Mouse (Mus musculus) embryonic facial prominence, embryonic 13.5 days (tissue): ENCODE data around the gene Rcvrn. TPM values are rescaled to one million over a fixed set of nuclear protein-coding genes. Genes with fewer than 3 reads are reported as not detected.

Experiments
- ATAC-seq: fragments of 200-750 bp; cut with Nextera tagmentation; 2 replicates; pipeline ENCODE4 v1.8.0; 2017; ENCODE audit warnings: low read depth; ENCODE audit not compliant: insufficient number of reproducible peaks, insufficient read depth, low FRiP score, low TSS enrichment
- H3K27ac ChIP-seq: fragments of 300-500 bp; sonication (generic); 2 replicates; pipeline ENCODE4 v1.5.1; 2015; ENCODE audit warnings: moderate library complexity, mild to moderate bottlenecking, inconsistent platforms
- H3K27me3 ChIP-seq: fragments of 300-500 bp; sonication (generic); 2 replicates; pipeline ENCODE4 v1.6.1; 2015; ENCODE audit warnings: mild to moderate bottlenecking, inconsistent platforms
- H3K36me3 ChIP-seq: fragments of 300-500 bp; sonication (generic); 2 replicates; pipeline ENCODE4 v1.6.1; 2015; ENCODE audit warnings: mild to moderate bottlenecking, inconsistent platforms
- H3K4me1 ChIP-seq: fragments of 300-500 bp; sonication (generic); 2 replicates; pipeline ENCODE4 v1.6.1; 2015; ENCODE audit warnings: inconsistent platforms
- H3K4me2 ChIP-seq: fragments of 300-500 bp; sonication (generic); 2 replicates; pipeline ENCODE4 v1.6.1; 2015; ENCODE audit warnings: moderate library complexity, mild to moderate bottlenecking, inconsistent platforms
- H3K4me3 ChIP-seq: fragments of 300-500 bp; sonication (generic); 2 replicates; pipeline ENCODE4 v1.5.1; 2015; ENCODE audit warnings: mild to moderate bottlenecking, inconsistent platforms
- H3K9ac ChIP-seq: fragments of 300-500 bp; sonication (generic); 2 replicates; pipeline ENCODE4 v1.6.1; 2015; ENCODE audit warnings: mild to moderate bottlenecking, inconsistent platforms
- H3K9me3 ChIP-seq: fragments of 300-500 bp; sonication (generic); 2 replicates; pipeline ENCODE4 v1.6.1; 2016; ENCODE audit warnings: inconsistent platforms
- WGBS: fragments of 180-500 bp; shearing (Covaris S2); methylation state at CpG from one replicate; pipeline ENCODE4 v1.1.7; 2015; ENCODE audit warnings: mixed read lengths; 5-methylcytosine and 5-hydroxymethylcytosine counted together
- polyA plus RNA-seq: library from polyadenylated mRNA; unstranded; fragments of >200 nt; fragmentation: Nextera tagmentation; extraction: Ambion mirVana; gene quantifications from 2 replicates; pipeline ENCODE4 v1.2.1, GENCODE M21; 2015

Gene Rcvrn
- polyA plus RNA-seq = not detected in 2 replicates

DNA sequence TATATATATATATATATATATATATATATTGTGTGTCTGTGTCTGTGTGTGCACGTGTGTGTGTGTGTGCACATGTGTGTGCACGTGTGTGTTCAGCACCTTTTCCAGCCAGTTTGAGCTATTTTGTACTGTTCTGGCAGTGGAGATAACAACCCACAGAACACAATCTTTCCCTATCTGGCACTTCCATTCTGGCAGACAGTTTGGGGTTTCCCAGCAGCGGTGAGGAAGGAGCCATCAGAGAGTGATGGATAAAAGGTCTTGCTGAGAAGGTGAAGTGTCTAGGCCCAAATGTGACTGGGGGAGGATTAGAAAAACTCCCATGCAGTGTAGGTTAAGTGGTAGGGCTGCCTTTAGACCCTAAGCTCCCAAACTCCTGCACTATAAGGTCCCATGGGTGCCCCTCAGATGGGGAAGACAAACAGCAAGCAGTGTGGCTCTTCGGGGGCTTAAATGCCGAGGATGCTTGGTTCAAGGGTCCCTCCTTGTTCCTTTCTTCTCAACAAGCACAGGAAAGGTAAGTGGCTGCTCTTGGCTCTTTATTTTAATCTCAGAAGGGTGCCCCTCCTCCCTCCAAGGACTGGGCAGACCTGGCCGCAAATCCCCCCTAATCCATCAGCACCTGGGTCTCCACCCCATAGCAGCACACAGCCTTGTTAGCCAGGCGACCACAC, at the start of gene Rcvrn:
Rcvrn (plus strand) TSS at position 624 of the 674 bp plus-strand sequence.
- ATAC-seq = no peak
- no peaks in the 10 kb centered on the region for H3K36me3 ChIP-seq
- H3K27ac ChIP-seq = no peak within 1 kb of the TSS
- WGBS = 65% methylated on average over 7 of the region's 7 CpGs
- no peak within 1 kb of the TSS for H3K9ac ChIP-seq
- no peaks in the 10 kb centered on the region for H3K27me3 ChIP-seq
- H3K9me3 ChIP-seq = no peaks in the 10 kb centered on the region
- H3K4me2 ChIP-seq = no peak within 1 kb of the TSS
- H3K4me3 ChIP-seq = no peak within 1 kb of the TSS
- no peaks in the 10 kb centered on the region for H3K4me1 ChIP-seq

DNA sequence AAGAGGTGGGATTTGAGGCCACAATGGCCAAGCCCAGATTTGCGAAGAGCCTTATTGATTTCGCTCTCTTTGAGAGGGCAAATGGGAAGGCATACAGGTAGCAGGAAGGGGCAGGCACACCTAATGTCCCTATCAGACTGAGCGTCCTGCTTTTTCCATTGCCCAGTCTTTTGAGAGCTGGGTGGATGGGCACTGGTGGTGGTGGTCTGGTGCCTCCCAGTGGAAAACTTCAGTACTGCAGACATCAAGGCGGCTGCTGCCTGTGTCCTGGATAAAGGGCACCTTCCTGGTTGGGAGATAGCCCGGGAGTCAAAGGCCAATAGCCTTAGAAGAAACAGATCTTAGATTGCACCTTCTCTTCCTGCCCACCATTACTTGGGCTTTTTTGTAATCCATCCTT, 47.4 kb upstream of the Rcvrn start:
- Histone ChIP-seq H3K27me3 (no peaks in the 10 kb centered on the region; the same call in 1 of the 2 replicates), H3K36me3 (no peaks in the 10 kb centered on the region), H3K9ac (no peak overlapping the region), H3K4me2 (no peak overlapping the region), H3K4me3 (no peak overlapping the region), H3K4me1 (peaks cover 10% of the 10 kb centered on the region), H3K9me3 (no peaks in the 10 kb centered on the region), H3K27ac (no peak overlapping the region)
- WGBS = 35% methylated on average over 5 of the region's 5 CpGs
- ATAC-seq = no peak

DNA sequence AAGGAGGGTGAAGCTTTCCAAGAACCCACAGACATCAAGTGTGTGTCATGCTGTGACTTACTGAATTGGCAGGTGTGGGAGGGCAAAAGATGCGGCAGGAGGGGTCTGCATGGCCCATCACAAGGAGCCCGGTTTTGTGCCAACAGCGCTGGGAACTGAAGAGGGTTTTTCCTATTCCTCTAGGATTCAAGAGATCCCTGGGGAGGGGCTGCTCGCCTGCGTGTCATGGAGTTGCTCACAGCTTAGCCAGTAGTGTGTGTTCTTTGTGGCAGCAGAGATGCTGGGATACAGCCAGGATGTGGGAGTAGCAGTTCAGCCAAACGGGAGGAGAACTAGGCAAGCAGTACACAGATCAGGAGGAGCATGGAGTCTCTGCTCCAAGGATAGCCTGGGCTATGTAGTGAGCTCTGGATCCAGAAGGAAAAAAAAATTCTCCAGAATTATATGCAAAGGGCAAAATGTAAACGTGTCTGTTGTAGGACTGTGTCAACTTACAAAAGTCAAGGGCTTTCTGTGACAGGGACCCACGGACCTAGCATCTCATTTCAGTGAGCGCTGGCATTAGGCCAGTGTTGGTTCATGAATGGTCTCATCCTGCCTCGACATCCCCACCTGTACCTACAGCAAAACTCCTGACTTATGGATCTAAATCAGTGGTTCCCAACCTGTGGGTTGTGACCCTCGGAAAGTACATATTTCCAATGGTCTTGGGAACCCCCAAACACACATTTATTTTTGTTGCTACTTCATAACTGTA, 46.3 kb upstream of the Rcvrn start:
- Histone ChIP-seq H3K4me1 (peaks cover 16% of the 10 kb centered on the region), H3K27me3 (no peaks in the 10 kb centered on the region; the same call in 1 of the 2 replicates), H3K36me3 (no peaks in the 10 kb centered on the region), H3K4me3 (no peak overlapping the region), H3K9ac (no peak overlapping the region), H3K4me2 (no peak overlapping the region), H3K9me3 (no peaks in the 10 kb centered on the region), H3K27ac (no peak overlapping the region)
- 73% methylated on average over 11 of the region's 11 CpGs for WGBS
- ATAC-seq = no peak

DNA sequence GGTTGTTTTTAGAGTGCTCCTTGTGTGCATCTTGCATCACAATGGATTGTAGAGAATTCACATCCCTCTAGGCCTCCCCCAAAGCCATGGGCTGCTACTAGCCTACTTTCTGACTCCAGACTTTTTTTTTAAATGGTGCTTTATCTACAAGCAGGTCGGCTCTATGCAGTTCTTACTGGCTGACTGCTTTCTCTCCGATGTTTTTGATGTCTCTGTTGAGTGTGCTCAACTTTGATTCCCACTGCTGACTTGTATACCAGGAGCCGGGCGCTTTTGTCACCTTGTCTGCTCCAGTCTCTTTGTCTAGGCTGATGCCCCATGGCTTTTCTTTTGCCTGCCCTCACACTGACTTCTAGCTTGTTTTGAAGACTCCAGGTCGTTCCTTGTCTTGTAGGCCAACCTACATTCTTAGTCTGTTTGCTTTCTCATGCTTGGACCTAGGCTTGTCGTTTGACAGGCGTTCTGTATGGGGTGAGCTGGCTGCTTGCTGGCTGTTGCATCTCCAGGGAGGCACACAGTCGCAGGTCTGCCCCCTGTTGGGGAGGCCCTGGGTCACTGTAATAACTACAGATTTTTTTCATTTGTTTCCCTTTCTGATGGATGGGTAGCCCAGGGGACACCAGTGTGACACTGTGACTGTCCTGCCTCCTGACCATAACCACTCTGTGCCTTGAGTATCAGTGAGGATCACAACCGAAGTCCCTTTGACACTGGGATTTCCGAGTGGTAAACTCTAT, 45.0 kb upstream of the Rcvrn start:
- Histone ChIP-seq H3K27me3 (no peaks in the 10 kb centered on the region; the same call in 1 of the 2 replicates), H3K4me3 (no peak overlapping the region)
- WGBS = 55% methylated on average over 10 of the region's 10 CpGs

DNA sequence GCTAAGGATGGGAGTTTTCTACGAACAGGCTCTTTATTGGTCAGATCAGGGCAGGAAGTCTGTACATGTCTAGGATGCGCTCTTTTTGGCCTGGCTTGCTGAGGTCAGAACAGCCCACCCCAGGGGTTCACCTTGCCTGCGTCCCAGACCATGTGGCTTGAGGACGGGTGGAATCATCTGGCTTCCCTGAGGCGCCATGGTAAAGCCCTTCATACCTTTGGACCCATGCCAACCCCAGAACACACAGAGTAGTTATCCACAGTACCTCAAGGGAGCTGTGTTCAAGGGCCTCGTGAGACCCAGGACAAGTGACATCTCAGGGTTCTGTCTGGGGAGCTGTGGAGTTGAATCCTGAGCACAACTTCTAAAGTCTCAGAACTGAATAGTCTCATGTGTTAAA, 43.4 kb upstream of the Rcvrn start:
- 71% methylated on average over 6 of the region's 6 CpGs for WGBS
- H3K4me2 ChIP-seq = no peak overlapping the region

More for the DNA sequence above, 45.0 kb upstream of the Rcvrn start:
- H3K4me1 ChIP-seq = peaks cover 16% of the 10 kb centered on the region
- no peak overlapping the region for H3K9ac ChIP-seq
- no peak overlapping the region for H3K4me2 ChIP-seq
- no peak for ATAC-seq
- no peaks in the 10 kb centered on the region for H3K36me3 ChIP-seq
- no peak overlapping the region for H3K27ac ChIP-seq
- no peaks in the 10 kb centered on the region for H3K9me3 ChIP-seq

DNA sequence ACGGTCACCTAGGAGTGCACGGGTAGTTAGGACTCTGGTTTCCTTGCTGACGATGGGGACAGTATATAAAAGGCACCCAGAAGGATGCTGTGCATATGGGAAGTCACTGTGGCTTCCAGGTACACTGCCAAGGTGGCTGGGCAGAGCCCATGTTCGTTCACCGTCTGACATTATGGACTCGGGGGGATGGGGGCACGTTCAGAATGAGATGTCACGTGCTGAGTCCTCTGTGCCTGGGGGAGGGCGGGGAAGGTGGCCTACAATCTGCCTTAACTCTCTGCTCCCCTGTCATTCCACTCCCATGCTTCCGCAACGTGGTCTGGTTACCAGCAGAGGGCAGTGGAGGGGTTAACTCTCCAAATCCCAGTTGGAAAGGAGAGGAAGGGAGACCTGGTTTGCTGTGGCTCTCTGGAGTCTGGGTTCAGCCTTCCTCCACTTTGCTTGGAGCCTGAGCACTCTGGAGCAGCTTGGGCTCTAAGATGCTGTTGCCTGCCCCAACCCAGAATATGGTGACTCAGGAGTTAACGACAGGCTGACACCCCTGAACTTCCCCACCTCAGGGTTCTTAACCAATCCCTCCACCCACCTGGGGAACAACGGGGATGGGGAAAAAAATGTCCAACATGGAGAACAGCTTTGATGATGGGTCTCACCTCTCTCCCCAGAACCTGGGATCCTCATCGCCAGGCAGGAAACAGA, 42.8 kb upstream of the Rcvrn start:
- Histone ChIP-seq H3K4me1 (peaks cover 16% of the 10 kb centered on the region), H3K9me3 (no peaks in the 10 kb centered on the region), H3K36me3 (no peaks in the 10 kb centered on the region), H3K4me2 (peak overlapping the region; percentile 41), H3K27ac (no peak overlapping the region), H3K4me3 (no peak overlapping the region), H3K9ac (0 out of 2 replicates have a peak overlapping the region, but pooled peaks have one; percentile 32), H3K27me3 (no peaks in the 10 kb centered on the region; the same call in 1 of the 2 replicates)
- no peak for ATAC-seq
- WGBS = 13% methylated on average over 14 of the region's 14 CpGs

More for the DNA sequence above, 43.4 kb upstream of the Rcvrn start:
- Histone ChIP-seq H3K4me3 (no peak overlapping the region), H3K4me1 (peaks cover 16% of the 10 kb centered on the region), H3K27ac (no peak overlapping the region), H3K36me3 (no peaks in the 10 kb centered on the region), H3K9me3 (no peaks in the 10 kb centered on the region), H3K27me3 (no peaks in the 10 kb centered on the region; the same call in 1 of the 2 replicates), H3K9ac (no peak overlapping the region)
- ATAC-seq = no peak

DNA sequence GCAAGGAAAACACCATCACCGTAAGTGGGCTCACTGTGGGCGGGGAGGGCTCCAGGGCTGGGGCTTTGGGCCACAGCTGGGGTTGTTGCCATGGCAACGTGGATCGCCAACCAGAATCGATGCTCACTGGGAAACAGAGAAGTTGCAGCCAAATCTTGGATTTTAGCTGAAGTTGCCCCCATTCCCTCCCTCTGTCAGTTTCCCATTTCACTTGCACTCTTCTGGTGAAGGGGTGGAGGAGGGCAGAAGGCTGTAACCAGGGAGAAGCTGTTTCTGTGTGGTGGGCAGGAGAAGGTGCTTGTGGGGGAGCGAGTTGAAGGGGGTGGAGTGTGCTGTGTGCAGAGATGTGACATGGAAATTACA, 42.3 kb upstream of the Rcvrn start:
- ATAC-seq = no peak
- no peaks in the 10 kb centered on the region; the same call in 1 of the 2 replicates for H3K27me3 ChIP-seq
- H3K9me3 ChIP-seq = no peaks in the 10 kb centered on the region
- H3K4me2 ChIP-seq = peak overlapping the region; percentile 41
- peaks cover 16% of the 10 kb centered on the region for H3K4me1 ChIP-seq
- H3K4me3 ChIP-seq = no peak overlapping the region
- no peaks in the 10 kb centered on the region for H3K36me3 ChIP-seq
- WGBS = 40% methylated on average over 6 of the region's 6 CpGs
- H3K27ac ChIP-seq = no peak overlapping the region
- H3K9ac ChIP-seq = 0 out of 2 replicates have a peak overlapping the region, but pooled peaks have one; percentile 32

DNA sequence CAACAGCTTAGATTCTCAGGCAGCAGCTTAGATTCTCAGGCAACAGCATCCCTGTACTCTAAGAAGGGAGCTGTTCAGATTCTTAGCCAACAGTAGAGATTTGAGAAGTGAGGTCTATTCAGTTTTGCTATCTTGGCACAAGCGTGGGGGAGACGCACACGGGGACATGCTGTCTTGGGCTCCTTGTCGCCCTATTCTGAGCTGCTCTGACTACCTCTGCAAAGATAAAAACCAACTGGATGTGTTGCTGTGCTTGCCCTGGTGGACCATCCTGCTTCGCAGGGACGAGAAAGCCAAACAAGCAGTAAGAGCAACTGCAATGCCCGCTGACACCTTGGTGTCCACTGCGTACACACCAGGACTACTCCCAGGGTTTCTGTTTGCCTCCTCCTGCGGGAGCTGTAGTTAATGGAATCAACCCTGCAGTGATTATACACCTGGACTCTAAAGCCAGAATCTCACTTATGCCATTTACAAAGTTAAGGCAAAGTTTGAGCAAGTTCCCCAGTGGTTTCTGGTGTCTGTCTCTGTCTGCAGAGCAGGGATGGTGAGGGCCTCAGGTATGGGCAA, 41.5 kb upstream of the Rcvrn start:
- Histone ChIP-seq H3K27ac (no peak overlapping the region), H3K4me2 (no peak overlapping the region), H3K4me3 (no peak overlapping the region), H3K27me3 (no peaks in the 10 kb centered on the region; the same call in 1 of the 2 replicates), H3K36me3 (no peaks in the 10 kb centered on the region), H3K4me1 (peaks cover 16% of the 10 kb centered on the region), H3K9ac (no peak overlapping the region), H3K9me3 (no peaks in the 10 kb centered on the region)
- 92% methylated on average over 9 of the region's 9 CpGs for WGBS
- ATAC-seq = no peak

DNA sequence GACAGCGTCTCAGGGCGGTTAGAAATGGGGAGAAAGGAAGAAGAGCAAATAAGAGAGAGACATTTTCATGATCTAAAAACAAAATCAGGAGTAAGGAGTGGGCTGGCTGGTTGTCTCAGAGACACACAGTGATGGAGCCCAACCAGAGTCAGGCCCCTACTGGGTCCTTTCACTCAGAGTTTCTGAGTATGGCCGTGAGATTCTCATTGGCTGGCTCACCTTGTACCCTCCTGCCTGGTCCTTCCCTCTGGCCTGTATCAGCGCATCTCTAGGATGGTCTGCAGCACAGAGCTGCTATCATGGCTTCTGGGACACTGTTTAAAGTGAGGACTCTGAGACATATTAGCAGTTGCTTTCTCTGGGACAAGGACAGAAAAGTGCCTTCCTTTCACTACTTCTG, 40.6 kb upstream of the Rcvrn start:
- WGBS = 83% methylated on average over 4 of the region's 4 CpGs
- no peak for ATAC-seq
- no peaks in the 10 kb centered on the region for H3K9me3 ChIP-seq

DNA sequence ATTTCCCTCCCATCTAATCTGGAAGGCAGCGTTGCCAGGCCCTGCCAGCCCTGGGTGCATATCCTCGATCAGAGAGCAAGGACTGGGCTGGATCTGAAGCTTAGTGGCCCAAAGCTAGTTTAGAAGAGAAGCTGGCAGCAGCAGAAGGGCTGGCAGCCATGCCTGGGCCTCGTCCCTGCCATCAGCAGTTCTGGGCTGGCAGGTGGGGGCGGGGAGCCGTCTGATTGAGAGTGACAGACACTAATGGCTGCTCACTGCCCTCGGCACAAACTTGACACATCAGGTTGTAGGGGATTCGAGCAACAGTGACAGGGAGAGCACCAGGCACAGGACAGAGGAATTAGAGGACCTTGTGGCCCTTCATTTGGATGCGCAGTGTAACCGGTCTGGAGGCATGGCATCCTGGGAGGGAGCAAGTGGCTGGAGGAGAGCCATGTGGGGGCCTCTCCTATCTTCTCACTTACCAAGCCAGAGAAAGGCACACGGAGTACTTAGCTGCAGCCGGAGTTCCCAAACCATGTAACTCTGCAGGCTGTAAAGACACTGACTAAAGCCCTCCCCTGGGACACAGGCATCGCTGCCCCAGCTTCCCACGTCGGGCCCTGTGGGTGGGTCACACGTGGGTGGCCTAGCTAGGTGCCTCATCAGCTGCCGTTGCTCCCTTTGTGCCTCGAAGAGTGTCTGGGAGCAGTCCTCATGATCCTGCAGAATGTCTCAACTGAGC, 39.7 kb upstream of the Rcvrn start:
- 67% methylated on average over 17 of the region's 17 CpGs for WGBS
- Histone ChIP-seq H3K9me3 (no peaks in the 10 kb centered on the region), H3K4me2 (no peak overlapping the region), H3K9ac (0 out of 2 replicates have a peak overlapping the region, but pooled peaks have one; percentile 21), H3K4me3 (no peak overlapping the region), H3K36me3 (no peaks in the 10 kb centered on the region), H3K27me3 (no peaks in the 10 kb centered on the region), H3K4me1 (peaks cover 16% of the 10 kb centered on the region), H3K27ac (no peak overlapping the region)
- no peak for ATAC-seq

More for the DNA sequence above, 40.6 kb upstream of the Rcvrn start:
- Histone ChIP-seq H3K27ac (no peak overlapping the region), H3K4me2 (no peak overlapping the region), H3K36me3 (no peaks in the 10 kb centered on the region), H3K9ac (no peak overlapping the region), H3K4me1 (peaks cover 16% of the 10 kb centered on the region), H3K27me3 (no peaks in the 10 kb centered on the region), H3K4me3 (no peak overlapping the region)
